Mouse (Mus musculus) brain, adult 2 months (tissue): ENCODE measurements around the gene Slco3a1.

Experiments used
- DNase-seq: peaks from one replicate; pipeline ENCODE4 v3.0.0; 2011; ENCODE audit warnings: low read depth, low spot score

Slco3a1 gene

DNA sequence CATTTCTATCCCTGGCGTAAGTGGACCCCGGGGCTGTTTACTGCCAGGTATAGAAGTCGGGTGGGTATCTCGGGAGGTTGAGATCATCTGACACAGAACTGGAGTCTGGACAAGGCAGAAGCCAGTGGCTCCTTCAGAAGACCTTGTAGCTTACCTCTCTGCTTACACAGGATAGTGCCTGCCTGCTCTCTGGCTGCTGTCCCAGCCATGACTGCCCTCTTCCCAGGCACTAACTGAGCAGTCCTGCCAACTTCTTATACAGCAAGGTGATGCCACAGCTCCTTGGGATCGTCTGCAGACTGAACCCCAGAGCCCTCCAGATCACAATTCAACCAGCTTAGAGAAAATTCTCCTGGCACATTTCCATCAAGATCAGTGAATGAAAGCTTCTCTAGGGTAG, 26.4 kb downstream of the Slco3a1 start:
- peak; percentile 93 for DNase-seq

DNA sequence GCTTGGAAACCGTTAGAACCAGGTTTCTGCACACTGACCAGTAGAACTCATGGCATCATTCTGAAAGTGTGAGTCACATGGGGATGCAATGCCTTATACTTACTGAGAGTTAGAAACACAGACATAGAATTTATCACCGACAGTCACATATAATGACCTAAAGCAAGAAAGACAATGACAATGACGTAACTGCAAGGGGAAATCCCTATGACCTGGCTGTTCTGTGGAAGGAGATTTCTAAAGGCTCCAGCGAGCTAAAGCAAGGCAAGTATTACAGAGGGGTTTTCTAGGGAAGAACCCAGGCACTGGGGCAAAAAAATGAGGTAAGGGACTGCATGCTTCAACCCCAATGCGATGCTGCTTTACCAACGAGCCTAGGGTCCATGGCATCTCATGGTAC, 26.9 kb downstream of the Slco3a1 start:
- DNase-seq = no peak

DNA sequence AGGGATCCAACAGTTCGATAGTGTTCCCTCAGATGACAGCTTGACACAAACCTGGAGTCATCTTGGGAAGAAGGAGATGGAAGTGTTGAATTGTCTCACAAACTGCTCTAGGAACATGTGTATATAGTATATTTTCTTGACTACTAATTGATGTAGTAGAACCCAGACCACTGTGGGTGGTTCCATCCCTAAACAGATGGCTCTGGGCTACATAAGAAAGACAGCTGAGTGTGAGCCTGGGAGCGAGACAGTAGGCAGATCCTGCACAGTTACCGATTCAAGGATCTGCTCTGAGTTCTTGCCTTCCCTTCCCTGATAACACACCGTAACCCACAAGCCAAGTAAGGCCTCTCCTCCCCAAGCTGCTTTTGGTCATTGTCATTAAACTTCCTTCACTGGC, 28.6 kb downstream of the Slco3a1 start:
- DNase-seq = peak; percentile 62

DNA sequence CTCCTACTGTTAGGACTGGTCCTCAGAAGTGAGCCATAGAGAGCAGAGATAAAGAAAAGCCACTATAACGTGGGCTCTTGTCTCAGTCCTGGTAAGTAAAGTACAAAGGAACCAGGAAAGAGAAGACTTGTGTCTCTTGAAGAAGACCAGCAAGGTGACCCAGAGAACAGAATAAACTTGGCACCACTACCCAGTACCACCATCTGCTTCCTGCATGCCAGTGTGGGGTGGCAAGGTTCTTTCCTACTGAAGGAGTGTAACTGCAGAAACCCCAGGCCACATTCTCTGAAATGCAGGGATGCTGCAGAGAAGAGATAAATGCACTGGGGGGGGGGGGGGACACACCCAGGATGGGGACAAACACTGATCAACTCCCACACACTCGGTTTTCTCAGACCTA, 29.0 kb downstream of the Slco3a1 start:
- DNase-seq = peak; percentile 85

DNA sequence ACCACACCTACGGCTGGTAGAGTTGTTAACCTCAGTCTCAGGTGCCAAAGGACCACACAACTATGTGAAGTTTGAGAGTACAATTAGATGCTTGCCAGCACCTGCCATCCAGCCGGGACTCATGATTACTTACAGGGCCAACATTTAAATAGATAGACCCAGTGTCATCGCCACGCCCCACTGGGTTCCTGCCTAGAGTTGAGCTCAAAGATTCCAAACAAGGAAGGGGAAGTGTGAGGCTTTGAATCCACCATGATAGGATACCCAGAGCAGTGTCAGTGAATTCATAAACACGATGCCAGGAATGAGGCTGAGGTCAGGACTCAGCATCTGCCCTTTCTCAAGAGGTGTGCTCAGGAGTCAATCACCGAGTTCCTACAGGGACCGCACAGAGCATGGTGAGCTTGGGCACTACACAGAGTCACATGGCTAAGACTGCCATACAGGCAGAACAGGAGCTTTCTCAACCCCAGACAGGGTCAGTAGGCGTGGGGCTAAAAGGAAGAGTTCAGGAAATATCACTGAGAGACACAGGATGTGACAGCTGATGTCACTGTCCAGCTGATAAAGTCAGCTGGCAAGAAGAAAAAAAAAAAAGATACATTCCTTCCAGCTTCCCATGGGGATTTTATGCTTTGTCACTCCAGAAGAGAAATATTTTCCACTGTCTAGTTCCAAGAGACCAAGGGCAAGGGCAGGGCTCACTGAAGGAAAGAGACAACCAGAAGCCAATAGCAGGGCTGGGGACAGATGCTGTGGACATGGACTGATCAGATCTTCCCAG, 30.2 kb downstream of the Slco3a1 start:
- no peak for DNase-seq

DNA sequence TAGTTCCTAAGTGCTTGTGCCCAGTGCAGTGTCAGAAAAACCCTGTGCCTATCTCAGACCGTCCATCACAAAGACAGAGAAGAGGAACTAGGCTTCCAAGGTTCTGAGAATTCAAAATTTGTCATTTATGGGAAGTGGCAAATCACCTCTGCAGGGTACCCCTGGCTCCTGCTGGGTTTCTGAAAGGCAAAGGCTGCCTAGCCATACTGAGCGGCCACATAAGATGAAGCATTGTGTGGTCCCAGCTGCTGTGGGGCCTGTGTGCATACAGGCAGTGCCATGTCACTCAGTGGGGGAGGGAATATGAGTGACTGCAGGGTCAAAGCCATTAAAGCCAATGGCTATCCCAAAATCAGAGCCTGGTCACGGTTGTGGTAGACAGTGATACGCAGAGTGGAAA, 31.5 kb downstream of the Slco3a1 start:
- no peak for DNase-seq

DNA sequence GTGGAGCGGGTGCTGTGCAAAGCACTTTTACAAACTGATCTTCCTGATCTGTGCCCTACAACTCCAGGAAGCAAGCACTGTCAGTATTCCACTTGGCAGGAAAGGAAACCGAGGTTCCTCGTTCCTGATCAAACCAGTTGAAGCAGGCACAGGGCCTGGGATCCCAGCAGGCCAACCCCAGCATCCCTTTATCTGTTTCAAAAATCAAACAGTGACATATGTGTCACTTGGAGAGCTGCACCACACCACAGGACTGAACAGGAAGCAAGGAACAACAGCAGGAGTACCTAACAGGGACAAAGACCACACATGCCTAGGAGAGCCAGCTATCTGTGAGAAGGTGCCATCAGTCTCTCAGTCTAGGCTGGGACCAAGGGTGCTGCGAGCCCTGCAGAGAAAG, 32.3 kb downstream of the Slco3a1 start:
- DNase-seq = peak; percentile 46

DNA sequence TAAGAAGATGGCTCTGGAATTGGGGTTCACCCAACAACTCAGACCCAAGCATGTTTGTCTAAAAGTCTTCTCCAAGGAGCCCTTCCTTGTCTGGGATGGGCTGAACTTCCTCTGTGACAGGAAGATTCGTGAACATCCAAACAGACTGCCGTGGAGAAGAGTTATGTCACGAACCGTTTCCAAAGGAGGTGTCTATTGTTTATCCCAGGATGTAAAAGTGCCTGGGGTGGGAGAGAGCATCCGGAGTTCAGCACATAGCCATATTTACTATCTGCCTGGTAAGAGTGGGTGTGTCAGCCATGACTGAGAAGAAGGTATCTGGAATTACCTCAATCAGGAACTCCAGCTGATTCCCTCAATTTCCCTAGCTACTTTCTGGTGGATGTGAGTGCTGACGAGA, 35.2 kb downstream of the Slco3a1 start:
- no peak for DNase-seq

DNA sequence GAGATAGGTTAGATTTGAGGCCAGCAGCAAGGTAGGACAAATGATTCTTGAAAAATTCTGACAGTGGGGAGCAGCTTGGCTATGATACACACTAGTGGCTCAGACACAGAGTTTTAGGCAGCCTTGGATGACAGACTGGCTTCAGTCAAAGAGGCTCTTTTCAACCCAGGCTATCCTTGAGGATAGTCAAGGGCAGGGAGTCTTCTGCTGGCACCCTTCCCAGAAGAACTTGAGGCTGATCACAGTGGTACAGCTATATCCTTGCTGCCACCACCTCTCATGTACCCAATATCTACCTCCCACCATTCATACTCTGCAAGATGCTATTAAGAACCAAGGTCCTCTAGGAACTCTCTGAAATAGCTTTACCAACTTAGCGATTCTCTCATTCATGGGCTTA, 35.8 kb downstream of the Slco3a1 start:
- no peak for DNase-seq

DNA sequence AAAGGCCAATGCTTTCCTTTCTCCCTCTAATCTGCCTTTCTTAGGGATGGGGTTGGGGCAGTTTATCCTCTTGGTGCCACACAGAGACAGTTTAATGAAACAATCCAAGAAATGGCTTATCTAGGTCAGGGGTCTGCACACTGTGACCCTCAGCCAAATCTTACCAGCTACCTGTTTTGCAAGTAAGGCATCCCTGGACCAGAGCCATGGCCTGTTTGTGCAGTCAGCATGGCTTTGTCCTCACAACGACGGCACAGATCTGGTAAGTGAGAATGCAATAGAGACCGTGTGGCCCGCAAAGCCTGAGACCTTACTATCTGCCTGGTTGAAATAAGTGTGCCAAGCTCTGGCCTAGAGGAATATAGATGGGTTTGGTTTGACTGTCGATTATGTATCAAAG, 36.3 kb downstream of the Slco3a1 start:
- DNase-seq = no peak

DNA sequence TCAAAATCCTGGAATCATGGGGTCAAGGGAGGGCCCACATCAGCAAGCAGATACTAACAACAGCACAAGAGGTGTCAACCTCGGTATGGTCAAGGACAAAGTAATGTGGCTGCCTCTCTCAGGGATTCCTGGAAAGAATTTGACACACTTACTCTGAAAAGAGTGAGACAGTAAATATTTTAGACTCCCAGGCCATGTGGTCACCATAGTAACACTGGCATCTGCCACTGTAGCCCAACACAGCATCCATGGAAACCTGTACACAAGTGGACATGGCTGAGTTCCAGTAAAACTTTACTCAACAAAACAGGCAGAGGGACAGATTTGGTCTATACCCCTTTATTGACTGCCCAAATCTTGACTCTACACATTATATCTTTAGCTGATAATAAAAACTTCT, 43.9 kb downstream of the Slco3a1 start:
- no peak for DNase-seq

DNA sequence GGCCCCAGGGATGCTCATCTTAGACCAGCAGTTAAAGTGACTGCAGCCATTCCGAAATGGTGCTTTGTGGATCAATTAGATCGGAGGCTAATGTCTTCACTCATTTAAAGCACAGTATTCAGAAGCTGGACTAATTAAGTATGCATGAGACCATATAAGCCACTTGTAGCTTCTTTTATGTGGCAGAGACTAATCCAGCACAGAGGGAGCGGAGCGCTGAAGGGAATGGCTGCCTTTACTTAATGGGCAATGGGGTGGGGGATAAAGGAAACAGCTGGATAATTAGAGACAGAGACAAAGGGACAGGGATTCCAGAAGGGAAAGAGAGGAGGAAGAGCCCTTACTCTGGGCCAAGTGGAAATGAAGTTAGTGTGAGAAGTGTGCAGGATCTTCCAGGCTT, 46.4 kb downstream of the Slco3a1 start:
- DNase-seq = no peak

DNA sequence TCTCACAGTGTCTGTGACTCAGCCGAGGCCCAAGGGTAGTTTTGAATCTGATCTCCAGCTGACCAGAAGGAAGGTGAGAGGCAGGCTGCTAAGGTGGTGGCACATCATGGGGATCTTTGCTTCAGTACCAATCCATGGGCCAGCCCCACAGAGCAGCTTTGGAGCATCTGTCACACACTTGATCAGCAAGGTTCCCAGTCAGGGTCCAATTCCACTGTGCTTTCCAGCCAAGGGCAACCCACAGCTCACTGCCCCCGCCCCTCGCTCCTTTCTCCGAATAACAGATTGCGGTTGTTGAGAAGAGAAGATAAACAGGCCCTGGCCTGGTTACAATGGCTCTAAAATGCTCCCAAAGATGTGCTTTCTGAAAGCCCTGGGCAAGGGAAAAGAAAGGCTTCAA, 47.7 kb downstream of the Slco3a1 start:
- peak; percentile 52 for DNase-seq

DNA sequence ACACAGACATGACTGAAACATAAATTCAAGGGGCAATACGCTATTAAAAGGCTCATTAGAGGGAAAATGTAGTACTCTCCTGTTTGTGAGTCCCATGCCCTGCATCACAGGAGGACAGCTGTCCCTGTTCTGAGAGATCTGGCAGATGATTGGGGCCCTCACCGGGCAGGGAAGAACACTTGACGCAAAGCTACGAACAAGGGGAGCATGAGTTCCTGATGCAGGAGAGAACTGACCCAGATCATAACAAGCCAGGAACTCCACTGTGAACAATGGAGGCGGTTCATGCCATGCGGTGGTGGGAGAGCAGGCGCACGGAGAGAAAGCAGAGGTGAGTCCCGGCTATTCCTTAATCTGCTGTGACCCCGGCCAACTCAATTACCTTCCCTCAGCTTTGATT, 48.9 kb downstream of the Slco3a1 start:
- DNase-seq = peak; percentile 74

DNA sequence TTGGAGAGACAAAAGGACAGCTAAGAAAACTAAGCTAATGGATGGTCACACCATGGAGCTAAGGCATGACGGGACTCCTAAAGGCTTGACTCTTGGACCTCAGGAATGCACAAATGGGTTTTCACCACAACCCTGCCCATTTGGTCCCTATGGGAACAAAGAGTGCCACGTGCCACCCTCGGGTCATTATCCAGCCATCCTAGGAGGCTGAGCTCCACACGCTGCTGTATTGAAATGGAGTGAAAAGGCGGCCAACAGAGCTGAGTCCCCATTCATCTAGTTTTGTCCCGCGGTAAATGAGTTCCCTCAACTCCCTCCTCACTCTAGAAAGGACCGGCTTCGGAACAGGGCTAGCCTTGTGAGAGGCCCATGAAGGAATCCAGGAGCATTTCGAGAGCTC, 53.4 kb downstream of the Slco3a1 start:
- no peak for DNase-seq

DNA sequence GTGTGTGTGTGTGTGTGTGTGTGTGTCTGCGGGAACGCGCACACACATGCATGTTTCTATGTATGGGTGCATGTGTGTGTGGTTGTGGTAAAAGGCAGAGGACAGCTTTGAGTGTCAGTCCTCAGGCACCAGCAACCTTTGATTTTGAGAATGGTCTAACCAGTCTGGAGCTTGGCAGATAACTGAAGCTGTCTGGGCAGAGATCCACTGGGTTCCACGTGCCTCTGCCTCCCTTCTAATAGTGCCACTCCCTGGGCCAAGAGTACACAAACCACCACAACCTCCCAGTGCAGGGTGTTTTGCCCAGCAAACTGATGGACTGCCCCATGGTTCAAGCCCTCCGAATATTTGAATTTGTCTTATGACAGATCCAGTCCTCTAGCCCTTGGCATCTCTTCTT, 55.1 kb downstream of the Slco3a1 start:
- peak; percentile 47 for DNase-seq

DNA sequence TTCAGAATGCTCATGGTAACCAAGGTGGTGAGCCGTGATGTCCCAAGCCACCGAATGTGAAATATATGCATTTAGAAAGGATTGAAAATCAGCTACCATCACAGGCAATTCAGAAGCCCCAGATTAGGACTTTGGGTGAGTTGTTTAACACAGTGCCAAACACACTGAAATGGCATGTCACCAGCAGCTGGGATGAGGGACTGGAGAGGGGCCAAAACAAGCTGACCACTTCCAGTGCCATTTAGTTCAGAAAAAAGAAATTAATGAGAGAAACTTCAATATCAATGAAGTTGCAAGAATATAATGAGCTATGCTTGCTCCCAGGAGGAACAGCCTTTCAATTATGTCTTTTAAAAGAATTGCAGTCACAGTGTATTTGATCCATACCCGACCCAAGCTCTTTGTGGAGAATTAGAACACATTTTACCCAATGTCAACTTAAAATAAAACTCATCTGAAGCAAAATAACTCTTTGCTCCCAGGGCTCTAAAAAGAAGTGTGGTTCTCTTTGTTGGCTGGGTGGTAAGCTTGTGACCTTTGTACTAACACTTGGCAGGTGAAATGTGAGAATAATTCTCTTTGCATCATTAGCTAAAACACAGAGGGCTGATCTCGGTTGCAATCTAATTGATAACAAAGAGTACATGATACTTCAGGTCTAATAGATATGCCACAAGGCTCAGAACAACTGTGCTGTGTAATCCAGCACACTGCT, 56.2 kb downstream of the Slco3a1 start:
- no peak for DNase-seq

DNA sequence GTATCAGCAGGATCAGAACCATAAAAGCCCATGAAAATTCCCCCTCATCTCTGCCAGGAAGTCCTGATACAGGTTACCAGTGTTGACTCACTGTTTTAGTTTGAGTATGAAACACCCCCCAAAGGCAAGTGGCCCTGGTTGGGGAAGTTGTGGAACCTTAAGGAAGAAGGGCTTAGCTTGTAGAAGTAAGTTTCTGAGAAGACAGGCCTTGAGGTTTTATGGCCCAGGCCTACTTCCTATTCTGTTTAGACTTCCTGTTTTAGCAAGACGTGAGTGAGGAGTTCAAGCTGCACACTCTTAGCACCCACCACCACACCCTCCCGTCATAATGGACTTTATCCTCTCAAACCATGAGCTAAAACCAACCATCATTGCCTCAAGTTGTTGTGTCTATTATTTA, 57.4 kb downstream of the Slco3a1 start:
- no peak for DNase-seq

DNA sequence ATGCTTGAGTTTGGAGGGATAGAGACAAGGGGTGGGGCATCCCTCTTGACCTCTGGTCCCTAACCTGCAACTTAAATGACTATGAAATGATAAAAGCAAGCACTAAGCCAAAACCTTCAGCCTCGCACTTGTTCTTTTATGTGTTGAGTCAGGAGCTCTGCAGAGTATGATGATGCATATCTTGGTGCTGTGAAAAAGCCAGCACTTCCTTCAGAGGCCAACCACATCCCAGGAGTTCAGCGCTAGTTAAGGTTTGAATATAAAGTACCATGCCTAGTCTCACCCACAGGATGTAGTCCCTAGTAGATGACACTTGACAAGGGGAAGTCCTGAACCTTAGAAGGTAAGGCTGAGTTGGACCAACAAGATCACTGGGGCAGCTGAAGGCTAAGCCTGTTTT, 59.1 kb downstream of the Slco3a1 start:
- no peak for DNase-seq

DNA sequence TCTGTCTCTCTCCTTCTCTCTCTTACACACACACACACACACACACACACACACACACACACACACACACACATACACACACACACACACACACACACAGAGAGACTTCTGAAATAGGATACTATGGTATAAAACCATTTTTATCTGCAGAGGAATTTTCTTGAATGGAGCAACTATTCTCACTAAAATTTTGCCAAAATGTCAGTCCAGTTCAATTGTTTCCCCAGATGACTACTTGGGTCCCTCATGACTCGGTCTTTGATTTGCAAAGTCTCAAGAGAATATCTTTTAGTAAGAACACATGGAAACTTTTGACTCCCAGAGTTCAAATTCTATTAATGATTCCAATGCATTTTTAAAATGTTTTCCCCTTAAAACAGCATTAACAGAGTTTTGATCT, 60.8 kb downstream of the Slco3a1 start:
- no peak for DNase-seq

DNA sequence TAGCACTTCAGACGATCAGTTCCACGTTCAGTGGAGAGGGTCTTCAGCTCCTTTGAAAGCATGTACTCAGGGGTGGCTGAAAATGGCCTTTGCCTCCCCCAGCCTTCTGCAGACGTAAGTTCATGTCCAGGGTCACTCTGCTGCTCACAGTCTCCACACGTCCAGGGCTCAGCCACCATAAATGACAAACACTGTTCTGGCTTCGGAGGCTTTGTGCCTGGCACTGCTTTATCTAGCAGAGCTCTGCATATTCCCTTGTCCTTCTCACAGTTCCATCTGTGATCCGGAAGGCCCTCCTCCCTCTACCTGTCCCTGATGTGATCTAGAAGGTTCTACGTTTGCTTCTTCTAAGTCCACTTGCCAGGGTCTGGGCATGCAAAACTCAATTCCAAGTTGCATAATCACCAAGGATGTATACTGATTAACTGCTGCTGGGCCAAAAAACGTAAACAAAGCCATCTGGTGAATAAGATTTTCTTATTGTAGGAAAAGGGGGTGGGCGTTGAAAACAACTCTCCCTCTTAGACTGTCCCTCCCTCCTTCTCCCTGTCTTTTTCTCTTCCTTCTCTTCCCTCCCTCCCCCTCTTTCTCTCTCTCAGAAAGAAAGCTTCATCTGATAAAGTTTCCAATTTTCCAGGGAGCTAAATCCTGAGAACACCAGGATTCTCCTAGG, 62.8 kb downstream of the Slco3a1 start:
- peak; percentile 49 for DNase-seq

DNA sequence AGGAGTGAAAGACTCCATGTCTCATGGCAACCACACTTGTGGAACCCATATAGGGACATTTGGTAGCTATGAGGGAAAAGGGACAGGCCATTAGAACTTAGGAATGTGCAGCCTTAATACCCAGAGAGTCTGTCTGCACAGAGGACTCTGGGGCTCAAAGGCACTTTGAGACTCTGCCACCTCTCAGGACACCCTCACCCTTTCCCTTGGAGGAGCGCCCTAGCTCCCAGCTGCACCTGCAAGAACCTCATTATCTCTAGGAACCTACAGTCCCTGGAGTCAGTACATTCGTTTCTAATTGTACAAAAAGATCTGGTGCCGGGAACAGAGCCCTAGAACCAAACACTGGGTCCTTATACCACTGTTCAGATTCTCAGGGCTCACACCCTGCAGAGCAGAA, 66.4 kb downstream of the Slco3a1 start:
- no peak for DNase-seq

DNA sequence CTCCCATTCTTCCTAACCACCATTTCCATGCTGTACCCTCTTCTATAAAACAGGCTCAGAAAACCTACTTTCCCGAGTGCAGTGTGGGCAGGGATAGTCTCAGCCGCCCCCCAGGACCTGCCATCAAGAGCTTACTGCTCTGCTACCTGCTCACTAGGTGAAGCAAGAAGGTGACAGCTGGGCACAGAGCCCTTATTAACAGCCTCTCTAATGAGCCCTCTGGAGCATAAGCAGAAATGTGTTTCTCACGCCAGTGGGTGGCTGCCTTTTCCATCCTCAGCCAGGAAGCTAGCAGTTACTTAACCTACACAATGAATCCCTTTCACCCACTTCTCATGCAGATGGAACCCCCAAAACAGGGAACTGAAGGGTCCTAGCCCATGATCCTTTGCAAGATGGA, 66.9 kb downstream of the Slco3a1 start:
- DNase-seq = peak; percentile 88
